Mouse (Mus musculus): Measurements from ENCODE around the gene Vcp.

DNA sequence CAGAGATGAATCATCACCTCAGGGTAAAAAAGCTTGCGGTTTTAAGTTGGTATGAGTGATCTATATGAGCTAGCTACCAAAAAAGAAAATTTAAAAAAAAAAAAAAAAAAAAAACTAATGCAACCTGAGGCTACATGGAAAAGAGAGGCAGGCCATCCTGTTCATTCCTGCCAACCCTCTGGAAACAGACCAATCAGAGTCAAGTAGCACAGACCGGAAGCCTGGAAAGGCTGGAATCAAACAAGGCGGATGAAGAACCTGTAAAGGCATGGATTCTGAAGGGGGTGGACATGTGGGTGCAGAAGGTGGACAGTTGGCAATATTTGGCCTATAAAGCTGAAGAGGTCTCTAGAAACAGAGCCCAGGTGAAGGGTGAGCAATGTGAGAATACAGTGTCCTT lies 54.9 kb downstream of the Vcp start:
- TF ChIP-seq CTCF (IDR thresholded peaks at IDR 0.05; ENCODE audit: insufficient read depth, low read length) = no peak
- TF ChIP-seq POLR2A (IDR thresholded peaks at IDR 0.05; ENCODE audit: borderline replicate concordance, extremely low read depth, low read depth, low read length) = no peak

Measured in lung, adult 2 months (tissue).